Mouse (Mus musculus) liver, embryonic 15.5 days (tissue): Measurements from ENCODE around the gene Saal1. TPM values are rescaled to one million over a fixed set of nuclear protein-coding genes. Genes with fewer than 3 reads are reported as not detected.
"Not testable (repeated sequence)": the region's sequence is repeated elsewhere in the genome, so short reads cannot be mapped to it uniquely, and the experiment has no call there.

ENCODE experiments used
- ATAC-seq: fragments of 200-750 bp; cut with Nextera tagmentation; 2 replicates; pipeline ENCODE4 v1.8.0; 2017; ENCODE audit warnings: moderate number of reproducible peaks, mild to moderate bottlenecking, moderate library complexity; ENCODE audit not compliant: insufficient read depth
- H3K27ac ChIP-seq: fragments of 300-500 bp; sonication (generic); replicated peaks from 2 replicates; pipeline ENCODE4 v1.5.1; 2015; ENCODE audit warnings: mild to moderate bottlenecking, inconsistent platforms
- H3K27me3 ChIP-seq: fragments of 300-500 bp; sonication (generic); 2 replicates; pipeline ENCODE4 v1.6.1; 2015; ENCODE audit warnings: mild to moderate bottlenecking, inconsistent platforms
- H3K36me3 ChIP-seq: fragments of 300-500 bp; sonication (generic); replicated peaks from 2 replicates; pipeline ENCODE4 v1.6.1; 2015; ENCODE audit warnings: moderate library complexity, mild to moderate bottlenecking, inconsistent platforms
- H3K4me1 ChIP-seq: fragments of 300-500 bp; sonication (generic); replicated peaks from 2 replicates; pipeline ENCODE4 v1.6.1; 2015; ENCODE audit warnings: inconsistent platforms
- H3K4me2 ChIP-seq: fragments of 300-500 bp; sonication (generic); 2 replicates; pipeline ENCODE4 v1.6.1; 2015; ENCODE audit warnings: moderate library complexity, mild to moderate bottlenecking, inconsistent platforms
- H3K4me3 ChIP-seq: fragments of 300-500 bp; sonication (generic); replicated peaks from 2 replicates; pipeline ENCODE4 v1.5.1; 2015; ENCODE audit warnings: mild to moderate bottlenecking, inconsistent platforms
- H3K9ac ChIP-seq: fragments of 300-500 bp; sonication (generic); 2 replicates; pipeline ENCODE4 v1.6.1; 2015; ENCODE audit warnings: moderate library complexity, mild to moderate bottlenecking, inconsistent platforms
- H3K9me3 ChIP-seq: fragments of 300-500 bp; sonication (generic); replicated peaks from 2 replicates; pipeline ENCODE4 v1.6.1; 2016; ENCODE audit warnings: inconsistent platforms
- WGBS: fragments of 180-500 bp; shearing (Covaris S2); methylation state at CpG from one replicate; pipeline ENCODE4 v1.1.7; 2015; ENCODE audit warnings: mixed read lengths; ENCODE audit not compliant: insufficient replicate concordance; 5-methylcytosine and 5-hydroxymethylcytosine counted together
- polyA plus RNA-seq: library from polyadenylated mRNA; unstranded; fragments of >200 nt; fragmentation: Nextera tagmentation; extraction: Ambion mirVana; gene quantifications from 2 replicates; pipeline ENCODE4 v1.2.1, GENCODE M21; 2015

Saal1 gene
- polyA plus RNA-seq = 11.4 and 12.3 TPM in 2 replicates

DNA sequence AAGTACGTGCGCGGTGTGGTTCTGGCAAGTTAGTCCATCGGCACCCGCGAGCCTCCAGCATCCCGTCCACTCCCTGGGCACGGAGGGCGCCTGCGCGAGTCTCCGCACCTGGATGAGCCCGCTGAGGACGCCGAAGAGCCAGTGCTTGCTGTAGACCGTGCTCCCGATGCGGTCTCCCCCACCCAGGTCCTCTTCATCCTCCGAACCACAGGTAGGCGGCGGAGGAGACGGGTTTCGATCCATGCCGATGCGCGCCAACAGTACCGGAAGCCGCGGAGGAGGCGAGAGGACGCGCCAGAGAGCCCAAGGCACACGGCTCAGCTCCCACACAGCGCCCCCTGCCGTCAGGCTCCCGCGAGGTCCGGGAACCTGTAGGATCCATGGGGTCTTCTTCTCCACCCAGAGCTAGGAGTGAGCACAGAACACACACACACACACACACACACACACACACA lies at the start of gene Saal1:
Gene Saal1, minus strand, starts transcription at position 291 of the 455 bp plus-strand sequence.
- peak within 1 kb of the TSS; percentile 94 for H3K4me3 ChIP-seq
- no peaks in the 10 kb centered on the region for H3K9me3 ChIP-seq
- peak; percentile 86 for ATAC-seq
- WGBS = under 1% methylated on average over 38 of the region's 38 CpGs
- peaks cover 31% of the 10 kb centered on the region for H3K36me3 ChIP-seq
- H3K9ac ChIP-seq = peak within 1 kb of the TSS; percentile 82
- peak within 1 kb of the TSS; percentile 71 for H3K4me2 ChIP-seq
- H3K4me1 ChIP-seq = peaks cover 15% of the 10 kb centered on the region
- peak within 1 kb of the TSS; percentile 69 for H3K27ac ChIP-seq
- no peaks in the 10 kb centered on the region for H3K27me3 ChIP-seq

DNA sequence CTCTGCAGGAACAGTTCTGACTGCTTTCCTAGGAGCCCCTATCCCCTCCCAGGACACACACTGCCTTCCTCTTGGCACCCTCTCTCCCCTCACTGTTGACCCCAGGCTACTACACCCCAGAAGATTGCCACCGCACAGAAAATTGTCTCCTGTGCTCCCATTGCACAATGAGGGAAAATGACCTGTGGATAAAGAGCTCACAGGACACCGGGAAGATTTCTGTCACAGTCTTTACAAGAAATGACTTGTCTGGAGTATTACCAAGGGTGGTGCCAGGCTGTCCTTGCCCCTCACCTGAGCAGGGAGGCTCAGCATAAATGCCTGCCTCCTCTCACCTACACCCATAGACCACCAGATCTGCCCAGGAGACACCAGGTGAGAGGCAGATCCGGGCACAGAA lies 41.0 kb upstream of the Saal1 start, which contains the start of gene Saa2:
Gene Saa2, plus strand, starts transcription at position 301 of the 400 bp plus-strand sequence.
- no peak within 1 kb of the TSS for H3K4me3 ChIP-seq
- no peak for ATAC-seq
- no peaks in the 10 kb centered on the region for H3K9me3 ChIP-seq
- H3K4me1 ChIP-seq = no peaks in the 10 kb centered on the region
- H3K36me3 ChIP-seq = no peaks in the 10 kb centered on the region
- no peaks in the 10 kb centered on the region for H3K27me3 ChIP-seq
- WGBS = 65% methylated on average over 3 of the region's 3 CpGs
- H3K9ac ChIP-seq = no peak within 1 kb of the TSS
- H3K27ac ChIP-seq = no peak within 1 kb of the TSS
- no peak within 1 kb of the TSS for H3K4me2 ChIP-seq

DNA sequence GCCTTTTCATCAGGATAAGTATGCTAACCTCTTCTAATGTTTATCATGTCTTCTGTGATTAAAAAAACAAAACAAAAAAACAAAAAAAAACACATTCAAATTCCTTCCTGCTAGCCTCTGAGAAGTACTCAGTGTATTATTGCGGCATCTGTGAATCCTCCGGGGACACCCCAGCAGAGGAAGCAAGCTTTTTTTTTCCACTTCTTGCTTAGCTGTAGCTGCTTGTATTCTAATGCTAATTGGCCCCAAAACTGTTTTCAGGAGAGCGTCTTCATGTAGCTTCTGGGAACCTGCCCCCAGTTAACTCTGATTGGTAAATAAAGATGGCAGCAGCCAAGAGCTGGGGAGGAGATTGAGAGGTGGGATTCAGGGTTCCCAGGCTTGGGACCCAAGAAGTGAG lies 38.0 kb upstream of the Saal1 start:
- no peak overlapping the region for H3K27ac ChIP-seq
- H3K9ac ChIP-seq = no peak overlapping the region
- H3K4me2 ChIP-seq = no peak overlapping the region
- no peak overlapping the region for H3K4me3 ChIP-seq
- H3K4me1 ChIP-seq = no peaks in the 10 kb centered on the region
- no peak for ATAC-seq
- H3K36me3 ChIP-seq = no peaks in the 10 kb centered on the region
- no peaks in the 10 kb centered on the region for H3K9me3 ChIP-seq
- no peaks in the 10 kb centered on the region for H3K27me3 ChIP-seq
- WGBS = 63% methylated on average over 3 of the region's 3 CpGs

- no peak overlapping the region for H3K27ac ChIP-seq
- H3K4me3 ChIP-seq = no peak overlapping the region
- no peaks in the 10 kb centered on the region for H3K4me1 ChIP-seq
- WGBS = 68% methylated on average over 7 of the region's 7 CpGs
- H3K9me3 ChIP-seq = no peaks in the 10 kb centered on the region
- no peak for ATAC-seq
- no peaks in the 10 kb centered on the region for H3K36me3 ChIP-seq
- H3K9ac ChIP-seq = no peak overlapping the region
- no peaks in the 10 kb centered on the region for H3K27me3 ChIP-seq
- no peak overlapping the region for H3K4me2 ChIP-seq
These were observed 35.9 kb upstream of the Saal1 start for GRCm38 (mm10) chr7:46746381-46746780.

- Histone ChIP-seq H3K27me3 (no peaks in the 10 kb centered on the region), H3K4me2 (no peak overlapping the region), H3K4me1 (no peaks in the 10 kb centered on the region), H3K9me3 (no peaks in the 10 kb centered on the region), H3K36me3 (no peaks in the 10 kb centered on the region), H3K9ac (no peak overlapping the region), H3K27ac (no peak overlapping the region), H3K4me3 (no peak overlapping the region)
- 55% methylated on average over 3 of the region's 3 CpGs for WGBS
- no peak for ATAC-seq
These were observed 35.3 kb upstream of the Saal1 start for GRCm38 (mm10) chr7:46745816-46746215.

GRCm38 (mm10) chr7:46742880-46743279 lies 32.4 kb upstream of the Saal1 start, which contains the start of gene Saa1:
Gene Saa1, minus strand, starts transcription at chr7:46742980.
- H3K4me1 ChIP-seq, H3K9me3 ChIP-seq, H3K4me2 ChIP-seq, H3K9ac ChIP-seq, ATAC-seq, H3K27me3 ChIP-seq, H3K4me3 ChIP-seq, H3K27ac ChIP-seq, H3K36me3 ChIP-seq: not testable (repeated sequence)
- WGBS = 68% methylated on average over 3 of the region's 3 CpGs

DNA sequence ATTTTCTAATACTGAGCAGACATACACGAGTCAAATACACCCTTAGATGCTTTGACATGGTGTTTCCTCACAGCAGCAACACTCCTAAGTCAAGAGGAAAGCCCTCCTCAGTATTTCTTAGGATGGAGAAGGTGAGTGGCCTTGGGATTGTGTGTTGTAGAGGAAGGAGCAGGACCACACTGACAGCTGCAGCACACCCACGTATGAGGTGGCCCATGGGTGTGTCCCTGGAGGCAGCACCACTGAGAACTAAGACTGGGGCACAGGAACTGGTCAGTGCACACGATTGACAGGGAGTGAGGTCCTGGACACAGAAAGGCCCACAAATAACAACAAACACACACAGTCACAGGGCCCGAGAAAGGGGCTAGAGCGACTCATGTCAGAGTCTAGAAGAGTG lies 29.6 kb upstream of the Saal1 start:
- H3K4me1 ChIP-seq, ATAC-seq, H3K27ac ChIP-seq, H3K4me3 ChIP-seq, H3K9me3 ChIP-seq, H3K36me3 ChIP-seq, H3K9ac ChIP-seq, H3K4me2 ChIP-seq, H3K27me3 ChIP-seq: not testable (repeated sequence)
- WGBS = 54% methylated on average over 5 of the region's 5 CpGs

DNA sequence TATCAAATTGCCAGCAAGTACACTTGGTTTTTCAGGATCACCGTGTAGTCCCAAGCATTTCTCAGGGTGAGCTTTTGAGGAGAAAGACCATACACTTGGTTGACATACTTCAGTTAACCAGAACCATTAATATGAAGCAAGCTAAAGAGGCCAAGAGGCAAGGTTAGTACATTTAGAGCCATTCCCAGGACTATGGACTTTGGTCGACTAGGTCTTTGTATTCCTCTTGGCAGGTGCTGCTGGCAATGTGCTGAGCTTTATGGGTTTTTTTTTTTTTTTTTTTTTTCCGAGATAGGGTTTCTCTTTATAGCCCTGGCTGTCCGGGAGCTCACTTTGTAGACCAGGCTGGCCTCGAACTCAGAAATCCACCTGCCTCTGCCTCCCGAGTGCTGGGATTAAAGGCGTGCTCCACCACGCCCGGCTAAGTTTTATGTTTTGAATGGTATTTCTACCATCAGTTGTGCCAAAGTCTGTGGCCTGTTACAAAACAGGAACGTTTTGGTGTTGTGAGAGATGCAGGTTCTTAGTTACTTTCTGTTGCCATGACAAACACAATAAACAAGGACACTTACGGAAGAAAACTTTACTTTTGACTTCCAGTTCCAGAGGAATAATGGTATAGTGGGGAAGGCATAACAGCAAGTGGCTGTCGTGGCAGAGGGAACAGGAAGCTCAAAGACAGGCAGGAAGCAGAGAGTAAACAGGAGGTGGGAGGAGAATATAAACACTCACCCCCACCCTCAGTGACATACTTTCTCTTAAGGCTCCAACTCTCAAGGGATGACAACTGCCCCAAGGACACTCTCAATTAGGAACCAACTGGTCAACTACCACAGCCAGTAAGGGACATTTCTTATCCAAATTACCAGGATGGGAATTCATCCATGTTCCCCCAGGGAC lies 28.3 kb upstream of the Saal1 start:
- ATAC-seq = peak; percentile 45; the same call in 1 of the 2 replicates
- no peaks in the 10 kb centered on the region; the same call in 1 of the 2 replicates for H3K4me1 ChIP-seq
- H3K36me3 ChIP-seq = no peaks in the 10 kb centered on the region
- H3K27me3 ChIP-seq = no peaks in the 10 kb centered on the region
- 62% methylated on average over 12 of the region's 12 CpGs for WGBS
- no peak overlapping the region for H3K27ac ChIP-seq
- H3K4me3 ChIP-seq = no peak overlapping the region
- H3K9me3 ChIP-seq = no peaks in the 10 kb centered on the region
- no peak overlapping the region for H3K9ac ChIP-seq
- no peak overlapping the region for H3K4me2 ChIP-seq

DNA sequence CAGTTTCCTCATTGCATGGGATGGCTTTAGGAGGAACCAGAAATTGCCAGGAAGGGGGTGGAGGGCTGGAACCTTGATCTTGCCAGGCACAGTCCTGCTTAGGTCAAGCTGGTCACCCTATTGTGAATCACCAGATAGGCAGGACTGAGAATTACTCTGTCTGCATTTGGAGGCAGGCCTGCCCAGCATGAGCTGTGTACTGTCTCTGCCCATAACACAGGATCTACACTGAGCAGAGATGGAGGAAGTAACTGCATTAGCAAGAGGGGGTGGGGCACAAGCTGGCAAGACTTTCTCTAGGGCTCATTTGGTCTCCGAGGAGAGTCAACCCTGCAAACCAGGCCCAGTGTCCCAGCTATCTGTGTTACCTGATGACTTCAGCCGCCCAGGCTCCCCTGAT lies 24.5 kb upstream of the Saal1 start:
- Histone ChIP-seq H3K9me3 (no peaks in the 10 kb centered on the region), H3K36me3 (no peaks in the 10 kb centered on the region), H3K27ac (no peak overlapping the region), H3K9ac (no peak overlapping the region), H3K4me2 (no peak overlapping the region), H3K27me3 (no peaks in the 10 kb centered on the region), H3K4me1 (peaks cover 6% of the 10 kb centered on the region; the same call in 1 of the 2 replicates), H3K4me3 (no peak overlapping the region)
- ATAC-seq = no peak
- 42% methylated on average over 2 of the region's 2 CpGs for WGBS

DNA sequence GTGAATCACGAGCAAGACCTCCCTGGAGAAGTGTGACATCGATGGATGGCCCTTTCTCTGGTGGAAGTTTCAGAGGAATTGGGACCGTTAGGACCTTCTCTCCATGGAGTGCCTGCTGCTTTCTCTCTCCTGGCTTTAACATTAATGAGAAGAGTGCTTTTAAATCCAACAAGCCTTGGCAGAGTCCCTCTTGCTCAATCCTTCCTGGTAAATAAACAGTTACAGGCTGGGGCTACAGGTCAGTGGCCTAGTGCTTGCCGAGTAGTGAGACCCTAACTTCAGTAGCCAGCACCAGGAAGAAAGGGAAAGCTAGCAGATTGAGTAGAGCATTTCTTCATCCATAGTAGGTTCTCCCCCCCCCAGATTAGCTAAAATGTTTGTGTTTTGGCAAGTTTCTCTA lies 22.0 kb upstream of the Saal1 start, which contains the start of gene Saa4:
Gene Saa4, minus strand, starts transcription at position 146 of the 400 bp plus-strand sequence.
- Histone ChIP-seq H3K4me1 (0 out of 2 replicates have a peak, but pooled peaks cover 6% of the 10 kb centered on the region), H3K4me3 (peak within 1 kb of the TSS; percentile 26), H3K27me3 (no peaks in the 10 kb centered on the region), H3K36me3 (no peaks in the 10 kb centered on the region), H3K4me2 (peak within 1 kb of the TSS; percentile 37), H3K27ac (peak within 1 kb of the TSS; percentile 30), H3K9me3 (no peaks in the 10 kb centered on the region), H3K9ac (no peak within 1 kb of the TSS)
- ATAC-seq = peak; percentile 44; the same call in 1 of the 2 replicates
- WGBS = 58% methylated on average over 4 of the region's 4 CpGs

- Histone ChIP-seq H3K27ac (no peak overlapping the region), H3K4me3 (no peak overlapping the region), H3K4me1 (peaks cover 6% of the 10 kb centered on the region; the same call in 1 of the 2 replicates), H3K9ac (no peak overlapping the region), H3K4me2 (no peak overlapping the region), H3K36me3 (no peaks in the 10 kb centered on the region), H3K9me3 (no peaks in the 10 kb centered on the region), H3K27me3 (no peaks in the 10 kb centered on the region)
- 60% methylated on average over 1 of the region's 1 CpGs for WGBS
- no peak for ATAC-seq
These were observed 17.1 kb upstream of the Saal1 start for GRCm38 (mm10) chr7:46727584-46727983.
